Mouse (Mus musculus) bone marrow macrophage, adult 2 months (primary cell): Measurements from ENCODE around the gene Inip.

Experiments
- CTCF ChIP-seq: IDR thresholded peaks from 2 replicates; pipeline ENCODE4 v1.5.1; 2012; ENCODE audit warnings: low read depth, mild to moderate bottlenecking, low read length, moderate library complexity
- POLR2A ChIP-seq: IDR thresholded peaks from 2 replicates; pipeline ENCODE4 v1.6.1; 2012; ENCODE audit warnings: mild to moderate bottlenecking, low read depth, low read length, borderline replicate concordance

DNA sequence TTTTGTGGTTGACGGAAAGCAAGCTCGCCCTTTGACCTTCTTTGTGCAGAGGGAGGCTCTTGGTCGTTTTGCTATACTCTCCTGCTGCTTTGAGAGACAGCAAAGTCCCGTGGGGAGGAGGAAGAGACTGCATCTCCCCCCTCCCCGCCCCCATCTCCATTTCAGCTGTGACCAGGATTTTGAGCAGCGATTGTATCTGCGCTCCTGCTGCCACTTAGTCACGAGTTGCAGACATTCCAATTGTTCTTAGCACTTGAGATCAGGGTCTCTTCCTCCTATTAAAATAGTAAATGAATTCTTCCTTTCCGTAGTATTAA lies 5.4 kb upstream of the Inip start:
- TF ChIP-seq POLR2A = no peak
- no peak for TF ChIP-seq CTCF
